Mouse (Mus musculus) macrophage (primary cell): Measurements from ENCODE around the gene Cd3e. TPM values are rescaled to one million over a fixed set of nuclear protein-coding genes. Genes with fewer than 3 reads are reported as not detected.
"Not testable (repeated sequence)": the region's sequence is repeated elsewhere in the genome, so short reads cannot be mapped to it uniquely, and the experiment has no call there.

Source experiments
- H3K27ac ChIP-seq: fragments of 350-480 bp; formaldehyde crosslinking; 2 replicates; pipeline ENCODE4 v1.9.0; 2021
- H3K36me3 ChIP-seq: fragments of 350-480 bp; formaldehyde crosslinking; 2 replicates; pipeline ENCODE4 v1.9.0; 2021; ENCODE audit errors: inconsistent target
- H3K4me3 ChIP-seq: fragments of 350-480 bp; formaldehyde crosslinking; 2 replicates; pipeline ENCODE4 v1.9.0; 2021; ENCODE audit errors: inconsistent target
- H3K79me2 ChIP-seq: fragments of 350-480 bp; formaldehyde crosslinking; 2 replicates; pipeline ENCODE4 v1.9.0; 2021; ENCODE audit errors: inconsistent target
- WGBS: methylation state at CpG from one replicate; pipeline ENCODE4 v1.1.7; 2026; ENCODE audit warnings: inconsistent platforms; ENCODE audit not compliant: missing documents; 5-methylcytosine and 5-hydroxymethylcytosine counted together
- polyA plus RNA-seq: library from polyadenylated mRNA; stranded (reverse); fragments of 250-400 nt; gene quantifications from 3 replicates; pipeline ENCODE4 v1.2.4, GENCODE M21; 2018; ENCODE audit warnings: inconsistent platforms
- total RNA-seq, 78 experiments: library from RNA; depleted of rRNA; stranded (reverse); fragments of 250-400 nt; gene quantifications; 1 replicate in 9 of 78; 2 replicates in 24 of 78; 3 replicates in 43 of 78; 4 replicates in 2 of 78; pipeline ENCODE4 v1.2.4; 2018; ENCODE audit warnings: inconsistent platforms in 56 of 78

The Cd3e gene
- not detected for total RNA-seq (2018; cell fraction: chromatin; rRNA removed)
- total RNA-seq (2018; cell fraction: cytosol; rRNA removed), result under 1 TPM in 2 of 26 experiments, not detected in 24; 0.27 to 0.29 TPM
- total RNA-seq (2018; cell fraction: nucleus; rRNA removed), result not detected
- 0.25 TPM in 1 of 3 replicates, not detected in the others for polyA plus RNA-seq

DNA sequence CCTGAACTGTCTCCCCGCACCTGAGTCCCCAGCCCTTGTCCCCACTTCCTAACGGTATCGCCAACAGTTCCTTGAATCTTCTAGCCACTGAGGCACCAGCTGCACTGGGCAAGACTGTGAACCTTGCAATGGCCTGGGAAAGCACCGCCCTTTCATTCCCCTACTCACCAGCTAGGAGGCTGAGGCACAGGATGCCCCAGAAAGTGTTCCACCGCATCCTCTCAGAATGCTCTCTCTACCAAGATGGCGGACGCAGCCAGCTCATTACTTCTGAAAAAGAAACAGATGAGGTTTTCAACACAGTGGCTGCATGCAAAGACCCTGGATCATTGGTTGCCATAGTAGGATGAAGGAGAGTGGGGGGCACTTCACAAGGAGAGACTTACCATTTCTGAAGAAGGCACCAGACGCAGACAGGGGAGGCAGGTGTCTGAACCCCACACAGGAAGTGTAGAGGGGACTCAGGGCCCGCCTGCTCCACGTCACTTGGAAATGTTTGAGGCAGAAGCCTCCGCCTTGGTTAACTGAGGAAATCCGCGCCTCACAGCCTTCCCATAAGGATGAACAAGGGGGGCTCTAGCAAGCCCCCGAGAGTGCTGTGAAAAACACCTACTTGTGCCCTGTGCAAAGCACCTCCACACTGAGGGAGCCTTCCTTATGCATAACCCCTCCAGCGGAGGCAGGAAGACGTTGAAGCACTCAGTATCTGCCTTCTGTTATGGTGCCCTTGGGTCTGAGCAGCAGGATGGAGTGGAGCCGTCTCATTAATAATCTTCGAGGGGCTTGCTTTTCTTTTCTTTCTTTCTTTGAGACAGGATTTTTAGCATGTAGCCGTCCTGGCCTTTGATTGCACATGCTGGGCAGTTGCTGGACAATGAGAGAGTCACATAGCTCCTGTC, at the start of gene Cd3e:
TSS of gene Cd3e (minus strand) at position 448 of the 899 bp plus-strand sequence.
- WGBS, result 90% methylated on average over 19 of the region's 19 CpGs
- Histone ChIP-seq H3K27ac (no peak within 1 kb of the TSS), H3K36me3 (no peaks in the 10 kb centered on the region), H3K4me3 (no peak within 1 kb of the TSS), H3K79me2 (no peaks in the 10 kb centered on the region)

DNA sequence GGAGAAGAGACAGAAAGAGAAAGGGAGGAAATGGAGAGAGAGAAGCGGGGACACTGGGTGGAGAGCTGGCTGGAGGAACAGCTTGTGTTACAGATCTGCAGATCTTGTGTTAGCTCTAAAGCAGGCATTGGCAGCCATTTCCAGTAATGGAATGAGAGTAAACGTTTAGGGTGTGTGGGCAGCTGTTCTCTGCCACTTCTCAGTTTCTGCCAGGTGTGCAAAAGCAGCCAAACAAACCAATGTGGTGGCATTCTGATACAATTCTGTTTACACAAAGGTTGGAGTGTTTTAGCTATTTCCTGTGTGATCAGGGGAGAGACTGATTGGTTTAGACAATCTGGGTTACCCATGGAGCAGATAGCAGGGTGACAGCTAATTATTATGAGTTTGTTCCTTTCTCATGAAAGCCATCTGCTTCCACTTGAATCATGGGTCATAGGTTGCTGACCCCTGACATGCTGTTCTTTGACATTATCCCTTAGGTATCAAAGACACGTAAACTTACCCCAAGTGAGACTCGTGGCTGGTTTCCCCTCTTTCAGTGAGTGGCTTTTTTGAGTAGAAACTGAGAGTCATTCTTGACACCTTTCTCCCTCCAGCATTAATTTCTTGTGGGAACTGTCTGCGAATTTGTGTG, 49.0 kb upstream of the Cd3e start:
- Histone ChIP-seq H3K79me2 (no peaks in the 10 kb centered on the region), H3K4me3 (no peak overlapping the region), H3K36me3 (no peaks in the 10 kb centered on the region), H3K27ac (no peak overlapping the region)
- WGBS, result 62% methylated on average over 5 of the region's 5 CpGs

GRCm38 (mm10) chr9:45055082-45055713, 45.8 kb upstream of the Cd3e start, which contains the start of gene Mpzl3:
TSS of gene Mpzl3 (plus strand) at chr9:45055186.
- Histone ChIP-seq H3K27ac (no peak within 1 kb of the TSS), H3K4me3 (peak within 1 kb of the TSS; percentile 22), H3K79me2 (no peaks in the 10 kb centered on the region), H3K36me3 (no peaks in the 10 kb centered on the region)
- 6% methylated on average over 30 of the region's 33 CpGs for WGBS

GRCm38 (mm10) chr9:45050301-45050700, 40.9 kb upstream of the Cd3e start:
- Histone ChIP-seq H3K4me3 (no peak overlapping the region), H3K79me2 (no peaks in the 10 kb centered on the region), H3K36me3 (no peaks in the 10 kb centered on the region), H3K27ac (no peak overlapping the region)
- WGBS, result 63% methylated on average over 2 of the region's 2 CpGs

- Histone ChIP-seq H3K79me2 (no peaks in the 10 kb centered on the region), H3K27ac (no peak overlapping the region), H3K4me3 (no peak overlapping the region), H3K36me3 (no peaks in the 10 kb centered on the region)
- WGBS, result 6% methylated on average over 1 of the region's 1 CpGs
Measured at GRCm38 (mm10) chr9:45049731-45050130, 40.3 kb upstream of the Cd3e start.

DNA sequence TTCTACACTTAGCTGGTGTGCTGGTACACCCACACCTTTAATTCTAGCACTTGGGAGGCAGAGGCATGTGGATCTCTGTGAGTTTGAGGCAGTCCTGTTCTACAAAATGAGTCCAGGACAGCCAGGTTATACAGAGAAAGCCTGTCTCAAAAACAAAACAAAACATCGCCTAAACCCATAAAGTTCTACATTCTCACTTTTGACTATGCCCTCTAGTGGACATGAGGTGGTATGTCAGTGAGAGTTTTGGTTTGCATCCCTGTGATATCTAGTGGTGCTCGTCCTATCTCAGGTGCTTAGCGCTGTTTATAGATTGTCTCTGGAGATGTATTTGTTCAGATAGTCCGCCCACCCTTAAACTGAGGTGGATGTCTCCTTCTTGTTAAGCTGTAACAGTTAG, 39.1 kb upstream of the Cd3e start:
- Histone ChIP-seq H3K36me3 (no peaks in the 10 kb centered on the region), H3K79me2 (no peaks in the 10 kb centered on the region), H3K4me3 (no peak overlapping the region), H3K27ac (no peak overlapping the region)
- WGBS, result 16% methylated on average over 4 of the region's 4 CpGs

GRCm38 (mm10) chr9:45046973-45047372, 37.5 kb upstream of the Cd3e start:
- Histone ChIP-seq H3K27ac (no peak overlapping the region), H3K36me3 (no peaks in the 10 kb centered on the region), H3K79me2 (no peaks in the 10 kb centered on the region), H3K4me3 (no peak overlapping the region)
- WGBS, result 89% methylated on average over 16 of the region's 16 CpGs

DNA sequence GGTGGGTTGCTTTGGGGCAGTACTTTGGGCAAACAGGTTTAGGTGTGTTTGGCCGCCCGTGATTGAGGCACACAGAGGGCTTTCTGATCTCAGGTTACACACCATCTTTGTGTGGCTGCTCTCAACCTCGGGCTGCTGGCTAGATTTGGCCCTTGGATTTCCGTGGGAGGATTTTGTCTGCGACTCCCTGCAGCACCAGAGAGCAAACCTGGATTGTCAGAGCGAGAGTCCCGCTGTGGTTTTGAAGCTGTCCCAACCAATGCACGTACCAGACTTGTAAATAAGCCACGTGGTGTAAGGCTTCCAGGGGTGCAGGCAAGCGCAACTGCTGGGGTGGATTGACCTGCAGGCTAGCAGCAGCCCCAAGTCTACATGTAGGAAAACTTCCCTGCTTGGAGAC, 33.5 kb upstream of the Cd3e start:
- H3K27ac ChIP-seq, result no peak overlapping the region
- no peaks in the 10 kb centered on the region for H3K36me3 ChIP-seq
- H3K79me2 ChIP-seq, result no peaks in the 10 kb centered on the region
- no peak overlapping the region for H3K4me3 ChIP-seq
- WGBS, result 5% methylated on average over 10 of the region's 10 CpGs

- H3K36me3 ChIP-seq, result no peaks in the 10 kb centered on the region
- H3K4me3 ChIP-seq, result no peak overlapping the region
- no peak overlapping the region for H3K27ac ChIP-seq
- 6% methylated on average over 20 of the region's 20 CpGs for WGBS
- no peaks in the 10 kb centered on the region for H3K79me2 ChIP-seq
Measured at GRCm38 (mm10) chr9:45042056-45042720, 32.8 kb upstream of the Cd3e start.

- Histone ChIP-seq H3K27ac (no peak overlapping the region), H3K36me3 (no peaks in the 10 kb centered on the region), H3K4me3 (no peak overlapping the region), H3K79me2 (no peaks in the 10 kb centered on the region)
- WGBS, result 6% methylated on average over 9 of the region's 17 CpGs
Measured at GRCm38 (mm10) chr9:45041131-45041838, 31.9 kb upstream of the Cd3e start.

DNA sequence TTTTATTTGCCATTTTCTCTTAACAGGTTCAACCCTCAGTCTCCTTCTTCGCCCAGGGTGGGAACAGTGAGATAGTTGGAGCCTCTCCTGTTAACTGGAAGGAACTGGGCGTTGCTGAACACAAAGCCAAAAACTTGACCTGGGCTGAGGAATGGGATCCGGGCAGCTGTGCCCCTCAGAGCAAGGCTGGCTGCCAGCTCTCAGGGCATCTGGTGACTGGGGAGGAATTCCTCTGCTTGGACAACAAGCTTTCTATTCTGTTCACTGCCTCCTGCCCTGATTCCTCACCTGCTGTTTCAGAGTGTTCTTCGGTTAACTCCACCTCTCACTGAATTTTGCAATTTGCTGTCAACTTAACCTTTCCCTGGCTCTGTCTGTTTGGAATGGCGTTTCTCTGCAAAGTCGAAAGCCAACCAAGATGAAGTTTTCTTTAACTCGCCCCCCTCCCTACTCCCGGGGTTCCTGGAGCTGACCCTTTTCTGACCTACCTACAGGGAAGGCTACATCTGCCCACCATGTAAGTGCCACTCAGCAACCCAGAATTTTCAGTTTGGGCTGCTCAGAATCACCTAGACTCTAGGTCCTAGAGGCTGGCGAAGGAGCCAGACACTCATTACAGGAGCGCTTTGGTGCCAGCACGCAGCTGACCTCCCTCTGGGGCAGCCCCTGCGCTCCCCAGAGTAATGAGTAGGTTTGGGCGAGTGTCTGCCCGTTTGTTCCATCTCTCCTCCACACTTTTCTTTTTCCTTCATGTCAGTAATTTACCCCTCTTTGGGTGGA, 30.8 kb upstream of the Cd3e start:
- Histone ChIP-seq H3K4me3 (no peak overlapping the region), H3K36me3 (no peaks in the 10 kb centered on the region), H3K79me2 (no peaks in the 10 kb centered on the region), H3K27ac (no peak overlapping the region)
- WGBS, result 21% methylated on average over 14 of the region's 14 CpGs

DNA sequence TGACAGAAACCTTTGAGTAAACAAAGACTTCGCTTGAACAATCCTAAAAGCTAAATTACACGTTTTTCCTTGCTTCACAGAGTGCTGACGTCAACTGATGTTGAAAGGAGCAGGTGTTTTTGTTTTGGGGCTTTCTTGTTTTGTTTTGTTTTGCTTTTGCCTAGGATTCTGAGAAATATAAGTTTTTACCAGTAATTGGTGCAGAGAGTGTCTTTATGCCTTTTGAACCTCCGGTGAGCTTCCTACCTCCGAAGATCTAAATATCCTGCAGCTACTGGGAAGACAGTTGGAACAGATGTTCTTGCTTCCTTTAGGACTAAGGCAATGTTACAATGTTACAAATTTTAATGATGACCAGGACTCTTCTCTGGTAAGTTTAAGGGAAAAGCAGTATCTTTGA, 30.1 kb upstream of the Cd3e start, which contains the start of gene Mpzl2:
TSS of gene Mpzl2 (plus strand) at position 301 of the 400 bp plus-strand sequence.
- no peaks in the 10 kb centered on the region for H3K36me3 ChIP-seq
- no peaks in the 10 kb centered on the region for H3K79me2 ChIP-seq
- no peak within 1 kb of the TSS for H3K4me3 ChIP-seq
- H3K27ac ChIP-seq, result no peak within 1 kb of the TSS
- 70% methylated on average over 5 of the region's 5 CpGs for WGBS

DNA sequence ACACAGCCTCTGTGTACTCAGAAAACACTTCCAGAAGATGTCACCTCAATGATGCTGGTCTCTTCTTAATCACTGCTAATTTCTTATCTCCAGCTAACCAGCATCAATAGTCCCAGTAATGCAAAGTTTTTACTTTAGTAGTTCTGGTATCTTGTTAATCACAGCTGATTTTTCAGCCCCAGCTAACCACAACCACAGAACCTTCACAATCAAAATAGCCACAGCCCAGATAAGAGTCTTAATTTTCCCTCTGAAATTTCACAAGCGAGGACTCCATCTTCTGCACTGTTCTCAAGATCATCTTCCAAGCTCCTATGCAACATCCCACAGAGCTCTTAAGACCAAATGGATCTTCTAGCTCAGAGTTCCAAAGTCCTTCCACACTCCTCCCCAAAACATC, 28.4 kb upstream of the Cd3e start:
- not testable (repeated sequence) for H3K27ac ChIP-seq, H3K36me3 ChIP-seq, H3K4me3 ChIP-seq, H3K79me2 ChIP-seq
- 63% methylated on average over 1 of the region's 1 CpGs for WGBS
